Mouse (Mus musculus) mouse trophoblast stem cell (cell line): ENCODE results near the gene Stk40.

Experiments used
- in situ Hi-C, 2 experiments: fragments of 300-500 bp; cut with MseI, MboI; formaldehyde crosslinking; loops; 2 replicates in 1 of 2; 3 replicates in 1 of 2; pipeline ENCODE4 v1.15.1; 2025

The Stk40 gene

GRCm38 (mm10) chr4:126097711-126098253 is 6.0 kb upstream of the Stk40 start:
- in situ Hi-C loops: no loop called here

GRCm38 (mm10) chr4:126099365-126099764 is 4.4 kb upstream of the Stk40 start:
- in situ Hi-C loops: no loop called here

- in situ Hi-C loops: no loop called here
These were observed 3.0 kb upstream of the Stk40 start for GRCm38 (mm10) chr4:126100764-126101163.

- in situ Hi-C loops: no loop called here
These were observed 1.5 kb upstream of the Stk40 start for GRCm38 (mm10) chr4:126102061-126102841.

- in situ Hi-C loops: no loop called here
These were observed 638 bp upstream of the Stk40 start for GRCm38 (mm10) chr4:126103057-126103581.

- in situ Hi-C loops: no loop called here
These were observed 711 bp downstream of the Stk40 start for GRCm38 (mm10) chr4:126104261-126105075.

- in situ Hi-C loops: no loop called here
These were observed 1.5 kb downstream of the Stk40 start for GRCm38 (mm10) chr4:126105131-126105783.

- in situ Hi-C loops: no loop called here
These were observed 4.4 kb downstream of the Stk40 start for GRCm38 (mm10) chr4:126108061-126108740.

GRCm38 (mm10) chr4:126109613-126110373 is 6.0 kb downstream of the Stk40 start:
- in situ Hi-C loops: no loop called here

- in situ Hi-C loops: no loop called here
These were observed 6.8 kb downstream of the Stk40 start for GRCm38 (mm10) chr4:126110374-126111152.

GRCm38 (mm10) chr4:126111153-126111549 is 7.4 kb downstream of the Stk40 start:
- in situ Hi-C loops: no loop called here

GRCm38 (mm10) chr4:126113243-126113642 is 9.5 kb downstream of the Stk40 start:
- in situ Hi-C loops: no loop called here

GRCm38 (mm10) chr4:126113943-126114342 is 10.2 kb downstream of the Stk40 start:
- in situ Hi-C loops: no loop called here

- in situ Hi-C loops: no loop called here
These were observed 11.7 kb downstream of the Stk40 start for GRCm38 (mm10) chr4:126115411-126115810.

GRCm38 (mm10) chr4:126115871-126116521 is 12.2 kb downstream of the Stk40 start:
- in situ Hi-C loops: no loop called here

GRCm38 (mm10) chr4:126117116-126117515 is 13.4 kb downstream of the Stk40 start:
- in situ Hi-C loops: no loop called here

- in situ Hi-C loops: no loop called here
These were observed 14.9 kb downstream of the Stk40 start for GRCm38 (mm10) chr4:126118651-126119050.

GRCm38 (mm10) chr4:126119051-126119450 is 15.3 kb downstream of the Stk40 start:
- in situ Hi-C loops: no loop called here

- in situ Hi-C loops: no loop called here
These were observed 16.3 kb downstream of the Stk40 start for GRCm38 (mm10) chr4:126120052-126120451.
